Mouse (Mus musculus) yolk sac, embryonic 10.5 days (tissue): ENCODE data around the gene Cmya5.
A peak's percentile ranks its signal among the peaks of the same experiment; 100 is the strongest.
"Not testable (repeated sequence)": the region's sequence is repeated elsewhere in the genome, so short reads cannot be mapped to it uniquely, and the experiment has no call there.

Source experiments
- DNase-seq: peaks from one replicate; pipeline ENCODE4 v3.0.0-alpha.2; 2017; ENCODE audit warnings: low spot score

Cmya5 gene

DNA sequence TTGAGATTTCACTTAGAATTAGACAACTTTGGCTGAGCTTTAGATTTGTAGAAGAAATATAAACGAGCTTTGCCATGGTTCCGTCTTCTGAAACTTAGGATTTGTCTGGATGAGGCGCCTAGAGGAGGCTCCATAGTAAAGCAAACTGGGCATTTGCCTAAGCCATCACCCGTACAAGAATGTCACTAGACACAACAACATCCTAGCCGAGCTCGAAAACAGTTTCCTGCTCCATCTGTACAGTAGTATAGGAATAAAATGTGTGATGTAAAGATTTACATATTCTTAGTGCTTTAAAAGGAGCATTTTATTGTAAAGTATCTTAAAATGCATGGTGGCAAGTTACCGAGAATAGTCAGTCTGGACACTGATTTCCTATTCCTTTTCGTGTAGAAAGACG lies 22.2 kb downstream of the Cmya5 start:
- DNase-seq: no peak

DNA sequence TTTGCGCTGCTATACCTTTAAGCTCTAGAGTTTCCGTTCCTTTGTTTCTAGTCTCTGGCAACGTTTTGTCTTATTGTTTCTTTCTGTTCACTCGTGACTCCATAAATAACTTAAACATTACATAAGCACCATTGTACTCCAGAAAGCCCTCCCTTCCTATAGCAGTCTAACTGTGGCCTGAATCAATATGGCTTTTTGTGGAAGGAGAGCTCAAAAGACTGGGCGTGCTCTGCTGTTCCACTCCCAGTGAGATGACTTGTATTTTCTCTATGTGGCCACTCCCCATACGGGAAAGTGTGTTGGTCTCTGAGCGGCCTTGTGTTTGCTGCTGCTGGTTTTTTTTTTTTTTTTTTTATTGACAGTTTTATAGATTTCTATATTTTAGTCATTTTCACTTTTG lies 27.3 kb downstream of the Cmya5 start:
- no peak for DNase-seq

DNA sequence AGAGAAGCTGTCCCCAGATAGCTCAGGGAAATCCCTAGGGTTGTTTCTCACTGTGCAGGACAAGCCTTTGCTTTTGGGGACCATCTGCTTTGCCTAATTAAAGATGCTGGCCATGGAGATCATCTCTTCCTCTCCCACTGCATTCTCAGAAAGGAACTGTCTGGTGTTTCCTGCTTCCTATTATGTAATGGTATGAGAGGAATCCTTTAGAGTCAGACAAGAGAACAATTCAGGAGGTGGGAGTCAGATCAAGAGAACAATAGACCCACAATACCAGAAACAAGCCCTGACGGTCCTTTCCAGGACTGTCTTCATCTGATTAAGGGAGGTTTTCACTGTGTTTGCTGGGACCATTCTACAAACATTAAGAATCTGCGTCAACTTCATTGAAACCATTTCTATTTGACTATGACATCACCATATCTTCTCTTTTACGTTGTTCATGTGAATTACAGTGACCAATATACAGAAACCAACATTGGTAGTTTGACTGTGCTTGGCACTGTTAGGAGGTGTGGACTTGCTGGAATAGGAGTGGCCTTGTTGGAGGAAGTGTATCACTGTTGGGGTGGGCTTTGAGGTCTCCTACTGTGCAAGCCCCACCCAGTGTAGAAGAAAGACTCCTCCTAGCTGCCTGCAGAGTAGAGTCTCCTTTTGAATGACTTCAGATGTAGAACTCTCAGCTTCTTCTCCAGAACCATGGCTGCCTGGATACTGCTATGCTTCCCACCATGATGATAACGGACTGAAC lies 42.0 kb downstream of the Cmya5 start:
- no peak for DNase-seq

DNA sequence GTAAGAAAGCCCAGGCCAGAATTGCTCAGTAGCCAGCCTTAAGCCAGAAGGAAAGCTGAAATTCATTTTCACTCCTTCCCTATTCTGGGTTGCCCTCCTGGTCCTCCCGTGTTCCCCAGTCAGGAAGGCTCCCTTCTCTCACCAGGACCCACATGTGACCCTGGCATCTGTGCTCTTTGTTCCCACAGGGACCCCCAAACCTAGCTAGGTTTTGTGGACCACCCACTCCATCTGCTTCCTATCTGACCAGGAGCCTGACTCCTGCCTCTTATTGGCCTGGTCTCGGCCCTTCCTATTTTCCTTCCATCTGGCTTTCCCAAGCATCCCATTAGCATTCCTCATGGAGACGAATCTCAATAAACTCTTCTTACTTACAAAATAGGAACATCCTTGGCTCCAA lies 45.9 kb downstream of the Cmya5 start:
- DNase-seq: no peak

DNA sequence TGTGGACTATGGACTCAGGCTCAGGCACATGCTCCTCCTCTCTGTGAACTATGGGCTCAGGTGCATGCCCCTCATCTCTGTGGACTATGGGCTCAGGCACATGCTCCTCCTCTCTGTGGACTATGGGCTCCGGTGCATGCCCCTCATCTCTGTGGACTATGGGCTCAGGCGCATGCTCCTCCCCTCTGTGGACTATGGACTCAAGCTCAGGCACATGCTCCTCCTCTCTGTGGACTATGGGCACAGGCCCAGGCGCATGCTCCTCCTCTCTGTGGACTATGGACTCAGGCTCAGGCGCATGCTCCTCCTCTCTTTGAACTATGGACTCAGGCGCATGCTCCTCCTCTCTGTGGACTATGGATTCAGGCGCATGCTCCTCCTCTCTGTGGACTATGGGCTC lies 47.9 kb downstream of the Cmya5 start:
- peak; percentile 12 for DNase-seq

DNA sequence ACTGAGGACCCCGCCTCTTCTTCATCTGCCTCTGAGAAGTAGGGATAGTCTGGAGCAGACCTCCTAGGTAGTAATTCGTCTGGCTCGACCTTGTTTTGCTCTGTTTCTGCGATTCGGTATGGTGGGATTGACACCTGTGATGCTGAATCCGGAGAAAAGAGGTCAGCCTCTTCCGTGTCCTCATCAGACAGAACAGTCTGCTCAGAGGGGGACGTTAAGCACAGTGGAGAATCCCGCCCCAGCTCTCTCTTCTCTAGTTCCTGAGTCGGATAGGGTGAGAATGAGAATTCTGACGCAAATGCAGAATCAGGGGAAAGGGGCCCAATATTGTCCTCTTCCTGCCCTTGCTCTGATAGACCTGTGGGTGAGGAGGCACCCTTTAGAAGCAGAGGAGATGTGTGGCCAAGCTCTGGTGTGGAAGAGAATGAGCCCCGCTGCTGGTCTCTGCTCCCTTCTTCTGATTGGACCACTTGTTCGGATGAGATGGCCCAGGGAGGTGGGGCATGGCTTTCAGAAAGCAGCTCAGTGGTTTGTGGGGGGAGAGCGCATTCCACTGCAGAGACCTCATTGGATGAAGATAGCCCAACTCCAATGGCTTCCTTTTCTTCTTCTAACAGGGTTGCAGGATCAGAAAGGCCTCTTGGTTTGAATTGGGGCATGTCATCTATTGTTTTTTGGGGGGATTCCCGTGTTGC lies 49.3 kb downstream of the Cmya5 start:
- no peak for DNase-seq

DNA sequence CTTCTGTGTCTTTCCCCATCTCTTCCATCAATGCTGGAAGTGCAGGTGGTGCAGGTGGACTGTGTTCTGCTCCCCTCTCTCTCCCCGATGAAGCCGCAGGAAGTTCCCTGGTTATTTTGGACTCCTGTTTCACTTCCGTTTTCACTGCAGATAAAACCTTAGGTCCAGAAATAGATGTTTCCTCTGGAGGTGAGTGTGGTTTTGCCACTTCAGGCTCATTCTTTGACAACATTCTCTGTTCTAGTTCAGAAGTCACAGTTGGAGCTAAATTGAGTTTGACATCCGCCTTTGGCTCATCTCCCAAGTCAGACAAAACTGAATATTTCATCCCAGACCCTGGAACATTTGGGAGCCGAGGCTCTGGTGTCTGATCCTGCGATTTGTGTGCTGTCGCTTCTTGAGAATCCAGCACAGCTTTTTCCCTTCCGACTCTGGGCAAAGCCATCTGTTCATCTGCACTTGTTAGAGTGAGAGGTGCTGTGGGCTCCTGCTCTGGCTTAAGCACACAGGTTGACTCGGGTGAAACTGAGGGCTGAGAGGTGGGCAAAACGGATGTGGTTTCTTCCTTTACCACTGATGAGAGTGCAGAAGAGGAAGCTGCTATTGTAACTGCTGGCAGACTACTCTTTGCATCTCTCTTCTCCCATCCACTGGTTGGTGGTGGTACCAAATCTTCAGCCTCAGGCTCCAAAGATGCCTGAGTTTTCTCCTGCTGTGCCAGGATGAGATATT lies 50.2 kb downstream of the Cmya5 start:
- no peak for DNase-seq

DNA sequence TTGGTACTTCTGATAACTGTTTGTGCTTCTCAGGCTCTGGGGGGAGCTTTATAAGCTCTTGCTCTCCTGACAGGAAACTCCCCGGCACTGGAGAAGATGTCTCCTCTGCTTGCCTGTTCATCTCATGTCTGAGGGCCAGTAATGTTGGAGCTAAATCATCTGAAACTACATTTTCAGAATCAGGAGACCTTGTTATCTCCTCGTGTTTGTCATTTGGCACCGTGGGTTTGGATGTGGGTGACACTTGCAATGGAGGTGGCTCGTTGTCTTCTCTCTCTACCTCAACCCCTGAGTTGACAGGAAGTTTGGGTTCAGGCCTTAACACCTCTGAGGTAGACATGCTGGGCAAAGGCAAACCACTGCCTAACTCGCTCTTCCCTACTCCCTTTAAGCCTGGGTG lies 50.8 kb downstream of the Cmya5 start:
- no peak for DNase-seq

DNA sequence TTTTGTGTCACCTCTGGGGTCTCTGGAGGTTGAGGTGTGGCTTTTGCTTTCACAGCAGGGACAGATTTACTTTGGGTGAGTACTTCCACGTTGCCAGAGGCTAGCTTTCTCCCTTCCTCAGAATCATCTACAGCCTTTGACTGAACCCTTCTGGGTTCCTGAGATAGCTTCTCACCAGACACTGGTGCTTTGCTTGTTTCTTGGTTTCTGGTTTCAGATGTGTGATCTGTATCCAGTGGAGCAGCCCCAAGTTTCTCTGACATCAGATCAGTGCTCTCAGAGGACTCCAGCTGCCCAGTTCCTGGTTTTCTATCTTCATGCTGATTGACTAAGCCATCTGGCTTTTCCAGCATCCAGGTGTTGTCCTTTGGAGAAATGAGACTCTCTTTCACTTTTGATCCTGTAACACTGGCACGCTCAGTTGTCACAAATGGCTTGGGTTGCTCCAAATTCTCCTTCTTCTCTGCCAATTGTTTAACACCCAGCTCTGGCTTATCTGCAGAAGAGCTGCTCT lies 51.6 kb downstream of the Cmya5 start:
- DNase-seq: no peak

DNA sequence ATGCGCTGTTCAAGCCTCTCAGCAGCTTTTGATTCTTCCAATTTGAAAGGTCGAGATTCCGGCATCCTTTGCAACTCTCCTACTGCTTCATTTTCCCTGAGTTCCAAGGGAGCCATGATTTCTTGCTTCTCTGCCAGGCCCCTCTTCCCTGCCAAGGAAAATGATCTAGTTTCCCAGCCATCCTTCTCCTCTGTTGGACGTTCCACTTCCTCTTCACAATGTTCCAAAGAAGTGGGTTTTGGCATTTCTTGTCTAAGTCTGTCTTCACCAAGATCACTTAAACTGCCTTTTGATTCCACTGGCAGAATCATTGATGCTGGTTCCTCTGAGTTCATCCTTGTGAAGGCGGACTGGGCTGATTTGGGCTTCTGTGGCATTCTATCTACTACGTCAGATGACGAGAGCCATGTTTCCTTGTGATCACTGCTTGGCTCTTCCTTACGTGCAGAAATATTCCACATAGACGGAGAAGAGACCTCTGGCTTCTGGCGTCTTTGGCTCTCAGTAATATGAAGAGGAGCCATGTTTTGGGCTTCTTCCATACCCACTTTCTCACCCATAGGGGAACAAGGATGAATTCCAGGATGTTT lies 52.6 kb downstream of the Cmya5 start:
- no peak for DNase-seq

DNA sequence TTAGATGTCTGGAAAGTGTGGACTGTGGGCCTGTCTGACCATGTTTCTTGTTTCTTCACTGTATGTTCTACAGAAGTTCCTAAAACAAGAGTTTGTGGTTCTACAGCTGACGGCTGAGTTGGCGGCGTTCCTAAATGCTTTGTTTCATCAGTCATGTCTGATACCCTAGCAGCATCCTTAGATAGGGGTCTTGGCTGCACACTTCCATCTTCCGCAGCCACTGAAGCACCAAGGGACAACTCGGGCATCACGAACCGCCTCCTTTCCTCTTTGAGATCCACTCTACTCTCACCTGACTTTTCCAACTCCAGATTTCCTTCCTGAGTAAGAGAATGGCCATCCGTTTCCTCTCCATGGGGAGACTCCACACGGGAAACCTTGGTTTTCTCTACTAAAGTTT lies 53.3 kb downstream of the Cmya5 start:
- no peak for DNase-seq

DNA sequence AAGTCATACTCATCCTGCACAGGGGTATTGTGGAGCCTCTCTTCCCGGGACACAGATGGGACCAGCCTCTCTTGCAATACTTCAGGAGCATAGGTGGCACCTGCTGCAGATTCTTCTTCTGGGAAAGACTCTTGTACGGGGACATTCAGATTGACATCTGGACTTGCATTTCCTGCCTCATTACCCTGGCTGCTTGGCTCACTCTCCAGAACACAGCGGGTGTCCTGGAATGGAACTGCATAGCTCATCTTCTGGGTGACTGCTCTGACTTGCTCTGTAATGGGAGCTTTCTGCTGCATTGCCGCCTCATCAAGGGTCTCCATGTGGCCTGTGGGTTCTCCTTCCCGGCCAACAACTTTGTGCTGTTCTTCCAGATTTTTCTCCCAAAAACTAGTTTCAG lies 55.0 kb downstream of the Cmya5 start:
- DNase-seq: no peak

DNA sequence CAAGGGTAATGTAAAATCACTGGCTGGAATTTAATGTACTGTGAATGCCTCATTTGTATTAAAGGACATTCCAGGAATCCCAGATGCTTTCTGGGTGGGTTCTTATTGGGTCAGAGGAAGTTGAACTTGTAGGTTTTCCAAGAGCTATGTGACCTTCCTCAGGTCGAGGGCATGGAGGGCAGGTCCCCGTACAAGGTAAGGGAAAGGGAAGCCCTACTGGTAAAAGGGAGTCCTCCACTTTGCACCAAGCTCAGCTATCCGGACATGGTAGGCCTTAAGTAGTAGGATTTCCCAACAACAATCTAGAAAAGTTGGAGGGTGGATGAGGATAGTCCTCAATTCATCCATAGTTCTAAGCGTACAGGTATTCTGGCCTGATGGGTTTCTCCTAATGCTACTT lies 58.8 kb downstream of the Cmya5 start:
- DNase-seq: no peak

DNA sequence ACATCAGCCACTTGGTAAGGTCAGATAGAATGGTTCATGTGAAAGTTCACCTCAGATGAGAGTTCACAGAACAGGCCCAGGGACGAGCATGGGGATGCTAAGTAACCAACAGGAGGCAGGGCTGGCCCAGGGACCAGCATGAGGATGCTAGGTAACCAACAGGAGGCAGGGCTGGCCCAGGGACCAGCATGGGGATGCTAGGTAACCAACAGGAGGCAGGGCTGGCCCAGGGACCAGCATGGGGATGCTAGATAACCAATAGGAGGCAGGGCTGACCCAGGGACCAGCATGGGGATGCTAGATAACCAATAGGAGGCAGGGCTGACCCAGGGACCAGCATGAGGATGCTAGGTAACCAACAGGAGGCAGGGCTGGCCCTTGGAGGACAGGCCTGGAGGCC lies 62.2 kb downstream of the Cmya5 start:
- DNase-seq: not testable (repeated sequence)

DNA sequence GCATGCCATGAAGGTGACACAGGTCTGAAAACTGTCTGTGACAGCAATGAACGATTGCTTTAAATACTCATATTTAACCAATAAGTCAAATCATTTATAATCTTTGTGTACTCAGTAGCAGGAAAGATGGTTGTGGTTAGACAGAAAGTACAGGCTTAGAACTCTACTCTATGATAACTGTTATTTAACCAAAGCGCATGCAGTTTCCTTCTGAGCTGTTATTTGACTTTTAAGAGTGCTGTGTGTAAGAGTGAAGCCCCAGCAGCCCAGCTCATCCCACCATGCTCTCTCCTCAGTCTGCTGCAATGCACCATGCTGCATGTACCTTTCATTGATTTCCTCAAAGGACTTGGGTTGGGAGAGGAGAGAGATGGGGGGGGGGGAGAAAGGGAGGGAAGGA lies 63.7 kb downstream of the Cmya5 start:
- no peak for DNase-seq

DNA sequence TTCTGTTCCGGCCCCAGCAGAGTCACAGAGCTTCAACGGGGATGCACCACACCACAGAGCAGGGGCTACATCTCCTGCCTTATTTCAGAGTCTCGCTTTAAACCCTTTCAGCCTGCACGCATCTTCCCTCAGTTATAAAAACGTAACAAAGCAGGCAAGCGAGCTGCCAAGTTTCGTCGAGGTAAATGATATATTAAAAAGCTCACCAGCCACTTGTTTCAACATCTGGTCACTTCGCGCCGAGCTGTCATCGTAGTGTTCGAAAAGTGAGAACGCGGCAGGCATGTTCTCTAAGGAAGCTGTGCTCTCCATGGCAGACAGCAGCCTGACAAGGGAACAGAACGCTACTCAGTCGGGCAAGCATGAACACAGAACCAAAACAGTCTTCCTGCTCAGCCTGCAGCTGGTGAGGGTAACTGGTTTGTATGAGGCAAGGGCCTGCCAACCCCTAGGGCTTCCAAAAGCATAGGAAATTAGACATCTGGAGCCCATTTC lies 70.3 kb downstream of the Cmya5 start:
- no peak for DNase-seq

DNA sequence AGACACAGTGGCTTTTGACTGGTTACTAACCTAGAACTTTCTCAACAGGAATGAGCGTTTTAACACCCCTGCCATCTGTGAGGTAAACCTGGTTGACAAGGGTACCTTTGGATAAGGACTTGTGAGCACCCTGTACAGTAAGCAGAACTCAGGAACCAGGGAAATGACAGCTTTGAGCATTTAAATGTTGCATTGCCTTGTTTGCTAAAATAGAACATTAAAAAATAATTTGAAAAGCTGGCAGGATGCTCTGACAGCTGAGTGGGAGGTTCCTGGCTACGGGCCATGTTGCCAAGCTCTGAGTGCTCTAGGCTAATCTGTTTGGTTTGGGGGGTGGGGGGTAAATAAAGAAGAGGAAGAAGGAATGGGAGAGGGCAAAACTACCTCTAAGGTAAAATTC lies 70.9 kb downstream of the Cmya5 start:
- no peak for DNase-seq

DNA sequence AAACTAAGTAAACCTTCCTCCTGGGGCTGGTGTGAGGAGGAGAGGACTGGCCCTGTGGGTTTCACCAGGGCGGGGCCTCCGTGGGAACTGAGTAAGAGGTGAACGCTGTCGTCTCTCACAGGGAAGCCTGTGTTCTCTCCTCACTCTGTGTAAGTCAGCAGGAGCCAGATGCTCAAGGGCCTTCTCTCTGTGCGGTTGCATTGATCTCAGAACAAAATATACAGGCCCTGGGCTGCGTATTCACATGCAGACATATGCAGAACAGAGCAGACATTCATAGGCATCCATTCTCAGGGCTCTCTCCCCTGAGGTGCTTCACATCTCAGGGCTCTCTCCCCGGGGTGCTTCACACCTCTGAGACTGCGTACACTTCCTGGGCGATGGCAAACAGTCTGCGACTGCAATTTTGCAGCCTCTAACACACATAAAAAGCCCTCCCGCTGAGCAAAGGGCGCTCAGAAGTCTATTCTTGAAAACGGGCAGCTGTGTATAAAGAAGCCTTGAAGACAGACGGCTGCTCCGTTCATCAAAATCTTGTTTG lies 71.6 kb downstream of the Cmya5 start:
- DNase-seq: no peak

DNA sequence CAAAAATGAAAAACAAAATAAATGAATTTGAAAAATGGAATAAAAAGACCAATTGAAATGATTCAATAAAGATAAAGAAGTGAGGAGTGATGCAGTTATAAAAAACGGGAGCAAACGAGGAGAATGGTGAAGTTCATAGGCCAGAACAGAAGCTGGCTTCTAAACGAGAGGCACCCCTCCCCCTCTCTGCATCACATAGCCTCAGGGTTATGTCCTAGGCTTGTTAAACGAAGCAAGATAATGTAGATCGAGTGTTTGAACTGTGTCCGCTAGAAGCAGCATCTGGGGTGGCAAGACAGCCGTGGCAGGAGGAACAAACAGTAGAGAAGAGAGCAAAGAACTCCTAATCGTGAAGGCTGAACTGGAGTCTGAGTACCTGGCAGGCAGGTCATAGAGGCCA lies 74.1 kb downstream of the Cmya5 start:
- no peak for DNase-seq

DNA sequence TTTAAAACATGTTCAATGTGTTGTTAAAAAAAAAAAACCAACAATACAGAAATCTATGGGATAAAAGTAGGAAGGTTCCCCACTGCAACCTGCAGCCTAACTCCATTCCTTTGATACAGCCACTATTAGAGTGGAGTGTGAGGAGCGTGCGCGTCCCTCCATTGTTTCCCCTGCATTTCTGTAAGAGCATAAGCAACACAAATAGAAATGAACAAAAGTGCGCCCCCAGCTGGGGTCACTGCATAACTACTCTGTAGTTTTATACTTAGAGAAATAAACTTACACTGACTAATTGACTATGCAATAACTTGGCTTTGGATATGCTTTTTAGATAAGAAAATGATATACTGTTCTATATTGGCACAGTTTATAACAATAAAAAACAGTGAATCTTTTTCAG lies 75.0 kb downstream of the Cmya5 start:
- DNase-seq: no peak

DNA sequence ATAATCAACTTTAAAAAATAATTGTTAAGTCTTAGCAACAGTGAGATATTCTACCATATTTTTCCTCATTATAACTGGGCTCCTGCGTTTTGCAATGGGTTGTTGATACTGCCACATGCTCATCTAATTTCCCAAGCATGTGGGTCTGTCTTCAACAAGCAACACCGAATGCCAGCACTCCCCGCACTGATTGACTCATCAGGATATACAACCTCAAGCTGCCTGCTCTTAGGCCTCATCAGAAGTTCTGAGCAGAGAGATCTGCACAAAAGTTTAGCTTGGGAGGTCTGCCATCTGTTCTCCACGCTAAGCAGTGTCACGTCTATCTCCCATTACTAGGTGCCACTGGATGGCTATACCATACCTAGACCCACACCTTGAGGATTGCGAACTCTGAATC lies 76.2 kb downstream of the Cmya5 start:
- no peak for DNase-seq
